Mouse (Mus musculus): ENCODE measurements around the gene Batf2.

DNA sequence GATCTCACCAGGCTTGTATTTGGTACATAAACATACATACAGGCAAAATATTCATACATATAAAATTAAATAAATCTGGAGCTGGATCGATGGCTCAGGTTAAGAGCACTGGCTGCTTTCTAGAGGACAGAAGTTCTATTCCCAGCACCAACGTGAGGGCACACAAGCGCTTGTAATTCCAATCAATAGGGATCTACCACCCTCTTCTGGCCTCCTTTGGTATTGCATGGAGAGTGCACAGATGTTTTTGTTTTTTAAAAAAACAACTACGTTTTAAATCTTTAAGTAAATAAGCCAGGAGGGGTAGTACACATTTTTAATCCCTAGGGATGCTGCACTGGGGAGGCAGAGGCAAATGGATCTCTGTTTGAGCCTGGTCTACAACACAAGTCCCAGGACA lies 14.5 kb upstream of the Batf2 start:
- TF ChIP-seq POLR2A (IDR thresholded peaks at IDR 0.05; ENCODE audit: borderline replicate concordance, control insufficient read depth, low read depth, low read length) (no peak), CTCF (IDR thresholded peaks at IDR 0.05; ENCODE audit: control insufficient read depth, insufficient read depth, low read length) (peak; percentile 52)
